Mouse (Mus musculus) liver, embryonic 12.5 days (tissue): ENCODE results near the gene Ets2. TPM values are rescaled to one million over a fixed set of nuclear protein-coding genes. Genes with fewer than 3 reads are reported as not detected.

Experiments used
- polyA plus RNA-seq: library from polyadenylated mRNA; unstranded; fragments of >200 nt; fragmentation: Nextera tagmentation; extraction: Ambion mirVana; gene quantifications from 2 replicates; pipeline ENCODE4 v1.2.1, GENCODE M21; 2016

The Ets2 gene
- polyA plus RNA-seq, 1 experiment from 2014 or later = 18.6 TPM

Other genes with a start within 250 kb of the Ets2 start
- gene Erg, start 115.5 kb upstream of the Ets2 start, polyA plus RNA-seq = 1.4 and 2.6 TPM in 2 replicates